Mouse (Mus musculus) heart, adult 8-10 months (tissue): Measurements from ENCODE around the gene Alk. TPM values are rescaled to one million over a fixed set of nuclear protein-coding genes. Genes with fewer than 3 reads are reported as not detected.
"Not testable (repeated sequence)": the region's sequence is repeated elsewhere in the genome, so short reads cannot be mapped to it uniquely, and the experiment has no call there.

Source experiments
- DNase-seq: peaks from one replicate; pipeline ENCODE4 v3.0.0; 2022; ENCODE audit warnings: low spot score
- total RNA-seq, 4 experiments: library from RNA; stranded (reverse); gene quantifications; 2 replicates each; pipeline ENCODE4 v1.2.4; 2022

The Alk gene
- total RNA-seq, 4 experiments from 2014 or later: 0.05 TPM; not detected in 3

- no peak for DNase-seq
Observed at GRCm38 (mm10) chr17:72528481-72528880, 75.9 kb downstream of the Alk start.

GRCm38 (mm10) chr17:72527481-72527880 is 76.9 kb downstream of the Alk start:
- no peak for DNase-seq

GRCm38 (mm10) chr17:72526356-72526755 is 78.1 kb downstream of the Alk start:
- no peak for DNase-seq

GRCm38 (mm10) chr17:72524839-72525238 is 79.6 kb downstream of the Alk start:
- no peak for DNase-seq

GRCm38 (mm10) chr17:72523006-72523405 is 81.4 kb downstream of the Alk start:
- DNase-seq: no peak

- peak; percentile 53 for DNase-seq
Observed at GRCm38 (mm10) chr17:72522381-72522780, 82.0 kb downstream of the Alk start.

- no peak for DNase-seq
Observed at GRCm38 (mm10) chr17:72521353-72521752, 83.1 kb downstream of the Alk start.

- no peak for DNase-seq
Observed at GRCm38 (mm10) chr17:72510746-72511145, 93.7 kb downstream of the Alk start.

GRCm38 (mm10) chr17:72508678-72509394 is 95.6 kb downstream of the Alk start:
- DNase-seq: no peak

GRCm38 (mm10) chr17:72505213-72505612 is 99.2 kb downstream of the Alk start:
- DNase-seq: no peak

- no peak for DNase-seq
Observed at GRCm38 (mm10) chr17:72504581-72504980, 99.8 kb downstream of the Alk start.

GRCm38 (mm10) chr17:72495395-72495794 is 109.0 kb downstream of the Alk start:
- DNase-seq: no peak

- no peak for DNase-seq
Observed at GRCm38 (mm10) chr17:72485623-72486022, 118.8 kb downstream of the Alk start.

- not testable (repeated sequence) for DNase-seq
Observed at GRCm38 (mm10) chr17:72479260-72479659, 125.2 kb downstream of the Alk start.

GRCm38 (mm10) chr17:72477889-72478405 is 126.5 kb downstream of the Alk start:
- DNase-seq: no peak

- DNase-seq: no peak
Observed at GRCm38 (mm10) chr17:72476956-72477355, 127.5 kb downstream of the Alk start.

- DNase-seq: no peak
Observed at GRCm38 (mm10) chr17:72474166-72474565, 130.3 kb downstream of the Alk start.

GRCm38 (mm10) chr17:72448477-72448876 is 155.9 kb downstream of the Alk start:
- peak; percentile 44 for DNase-seq

- DNase-seq: no peak
Observed at GRCm38 (mm10) chr17:72445204-72446177, 158.9 kb downstream of the Alk start.

- DNase-seq: no peak
Observed at GRCm38 (mm10) chr17:72417451-72417850, 187.0 kb downstream of the Alk start.

- no peak for DNase-seq
Observed at GRCm38 (mm10) chr17:72414676-72415075, 189.8 kb downstream of the Alk start.

- no peak for DNase-seq
Observed at GRCm38 (mm10) chr17:72404813-72405212, 199.6 kb downstream of the Alk start.
